Mouse (Mus musculus) neural tube, embryonic 11.5 days (tissue): ENCODE measurements around the gene Nfatc2. TPM values are rescaled to one million over a fixed set of nuclear protein-coding genes. Genes with fewer than 3 reads are reported as not detected.
A peak's percentile ranks its signal among the peaks of the same experiment; 100 is the strongest.

Source experiments
- ATAC-seq: fragments of 200-750 bp; cut with Nextera tagmentation; 2 replicates; pipeline ENCODE4 v1.8.0; 2017; ENCODE audit warnings: moderate number of reproducible peaks, mild to moderate bottlenecking, moderate TSS enrichment, moderate library complexity; ENCODE audit not compliant: insufficient read depth, low FRiP score, low TSS enrichment
- DNase-seq: peaks from one replicate; pipeline ENCODE4 v3.0.0-alpha.2; 2015; ENCODE audit warnings: low spot score
- H3K27ac ChIP-seq: fragments of 300-500 bp; sonication (generic); 2 replicates; pipeline ENCODE4 v1.5.1; 2014; ENCODE audit warnings: low read depth, mild to moderate bottlenecking, low read length
- H3K27me3 ChIP-seq: fragments of 300-500 bp; sonication (generic); 2 replicates; pipeline ENCODE4 v1.6.1; 2014; ENCODE audit warnings: mild to moderate bottlenecking, low read length, mixed read lengths; ENCODE audit not compliant: control insufficient read depth, insufficient read depth
- H3K36me3 ChIP-seq: fragments of 300-500 bp; sonication (generic); 2 replicates; pipeline ENCODE4 v1.6.1; 2014; ENCODE audit warnings: mild to moderate bottlenecking, low read length, moderate library complexity, mixed read lengths; ENCODE audit not compliant: control insufficient read depth, insufficient read depth
- H3K4me1 ChIP-seq: fragments of 300-500 bp; sonication (generic); 2 replicates; pipeline ENCODE4 v1.6.1; 2014; ENCODE audit warnings: low read length, mixed read lengths; ENCODE audit not compliant: control insufficient read depth, insufficient read depth
- H3K4me2 ChIP-seq: fragments of 300-500 bp; sonication (generic); 2 replicates; pipeline ENCODE4 v1.6.1; 2014; ENCODE audit warnings: low read depth, mild to moderate bottlenecking, moderate library complexity
- H3K4me3 ChIP-seq: fragments of 300-500 bp; sonication (generic); 2 replicates; pipeline ENCODE4 v1.5.1; 2014; ENCODE audit warnings: low read depth, low read length
- H3K9ac ChIP-seq: fragments of 300-500 bp; sonication (generic); 2 replicates; pipeline ENCODE4 v1.6.1; 2014; ENCODE audit warnings: mild to moderate bottlenecking, low read length
- H3K9me3 ChIP-seq: fragments of 300-500 bp; sonication (generic); 2 replicates; pipeline ENCODE4 v1.6.1; 2016; ENCODE audit warnings: low read length; ENCODE audit not compliant: control insufficient read depth
- WGBS: fragments of 180-500 bp; shearing (Covaris S2); extraction: QIAGEN DNeasy Blood & Tissue Kit; methylation state at CpG from one replicate; pipeline ENCODE4 v1.1.7; 2014; 5-methylcytosine and 5-hydroxymethylcytosine counted together
- polyA plus RNA-seq: library from polyadenylated mRNA; unstranded; fragments of >200 nt; fragmentation: Nextera tagmentation; extraction: Ambion mirVana; gene quantifications from 2 replicates; pipeline ENCODE4 v1.2.1, GENCODE M21; 2014

The Nfatc2 gene
- polyA plus RNA-seq, 1 experiment from 2014 or later, result 0.93 TPM

- Histone ChIP-seq H3K9me3 (no peaks in the 10 kb centered on the region), H3K9ac (no peak overlapping the region), H3K4me3 (no peak overlapping the region), H3K4me1 (no peaks in the 10 kb centered on the region), H3K27ac (no peak overlapping the region), H3K36me3 (no peaks in the 10 kb centered on the region), H3K27me3 (no peaks in the 10 kb centered on the region), H3K4me2 (no peak overlapping the region)
- 84% methylated on average over 11 of the region's 11 CpGs for WGBS
- ATAC-seq (no peak), DNase-seq (no peak)
These were observed 113.1 kb downstream of the Nfatc2 start for GRCm38 (mm10) chr2:168488158-168488925.

GRCm38 (mm10) chr2:168481121-168481520 lies 120.3 kb downstream of the Nfatc2 start:
- no peak for DNase-seq

GRCm38 (mm10) chr2:168480692-168481091 lies 120.8 kb downstream of the Nfatc2 start:
- Histone ChIP-seq H3K9ac (no peak overlapping the region), H3K9me3 (no peaks in the 10 kb centered on the region), H3K4me1 (no peaks in the 10 kb centered on the region), H3K36me3 (no peaks in the 10 kb centered on the region), H3K27ac (no peak overlapping the region), H3K27me3 (no peaks in the 10 kb centered on the region), H3K4me3 (no peak overlapping the region), H3K4me2 (no peak overlapping the region)
- WGBS, result 87% methylated on average over 6 of the region's 6 CpGs
- DNase-seq (no peak), ATAC-seq (no peak)

More at GRCm38 (mm10) chr2:168481121-168481520, 120.3 kb downstream of the Nfatc2 start:
- 91% methylated on average over 14 of the region's 14 CpGs for WGBS
- no peak for ATAC-seq
- H3K9ac ChIP-seq, result no peak overlapping the region
- H3K9me3 ChIP-seq, result no peaks in the 10 kb centered on the region
- no peaks in the 10 kb centered on the region for H3K27me3 ChIP-seq
- no peak overlapping the region for H3K27ac ChIP-seq
- no peaks in the 10 kb centered on the region for H3K4me1 ChIP-seq
- H3K36me3 ChIP-seq, result no peaks in the 10 kb centered on the region
- no peak overlapping the region for H3K4me3 ChIP-seq
- H3K4me2 ChIP-seq, result no peak overlapping the region

GRCm38 (mm10) chr2:168479930-168480329 lies 121.5 kb downstream of the Nfatc2 start:
- ATAC-seq (no peak), DNase-seq (peak; percentile 28)
- H3K4me2 ChIP-seq, result no peak overlapping the region
- H3K4me1 ChIP-seq, result no peaks in the 10 kb centered on the region
- H3K9ac ChIP-seq, result no peak overlapping the region
- no peaks in the 10 kb centered on the region for H3K36me3 ChIP-seq
- H3K27ac ChIP-seq, result no peak overlapping the region
- no peaks in the 10 kb centered on the region for H3K9me3 ChIP-seq
- H3K27me3 ChIP-seq, result no peaks in the 10 kb centered on the region
- WGBS, result 84% methylated on average over 15 of the region's 15 CpGs
- H3K4me3 ChIP-seq, result no peak overlapping the region

GRCm38 (mm10) chr2:168478431-168478830 lies 123.0 kb downstream of the Nfatc2 start:
- no peak overlapping the region for H3K9ac ChIP-seq
- no peak overlapping the region for H3K27ac ChIP-seq
- H3K4me2 ChIP-seq, result no peak overlapping the region
- H3K27me3 ChIP-seq, result no peaks in the 10 kb centered on the region
- ATAC-seq, result no peak
- no peaks in the 10 kb centered on the region for H3K36me3 ChIP-seq
- H3K4me3 ChIP-seq, result no peak overlapping the region
- no peaks in the 10 kb centered on the region for H3K4me1 ChIP-seq
- DNase-seq, result no peak
- no peaks in the 10 kb centered on the region for H3K9me3 ChIP-seq
- 62% methylated on average over 7 of the region's 7 CpGs for WGBS

GRCm38 (mm10) chr2:168473496-168473895 lies 128.0 kb downstream of the Nfatc2 start:
- H3K9ac ChIP-seq, result no peak overlapping the region
- no peak overlapping the region for H3K27ac ChIP-seq
- no peaks in the 10 kb centered on the region for H3K36me3 ChIP-seq
- ATAC-seq (no peak), DNase-seq (no peak)
- peaks cover 4% of the 10 kb centered on the region; the same call in 1 of the 2 replicates for H3K4me1 ChIP-seq
- H3K4me3 ChIP-seq, result no peak overlapping the region
- 61% methylated on average over 9 of the region's 9 CpGs for WGBS
- H3K9me3 ChIP-seq, result no peaks in the 10 kb centered on the region
- H3K4me2 ChIP-seq, result no peak overlapping the region
- H3K27me3 ChIP-seq, result no peaks in the 10 kb centered on the region

- WGBS, result 6% methylated on average over 16 of the region's 16 CpGs
- Histone ChIP-seq H3K9ac (peak overlapping the region; percentile 41), H3K27ac (no peak overlapping the region), H3K36me3 (no peaks in the 10 kb centered on the region), H3K4me3 (peak overlapping the region; percentile 31), H3K9me3 (no peaks in the 10 kb centered on the region), H3K4me1 (peaks cover 4% of the 10 kb centered on the region; the same call in 1 of the 2 replicates), H3K27me3 (no peaks in the 10 kb centered on the region), H3K4me2 (peak overlapping the region; percentile 44)
- DNase-seq (peak; percentile 72), ATAC-seq (no peak)
These were observed 128.6 kb downstream of the Nfatc2 start for GRCm38 (mm10) chr2:168472899-168473298.

- DNase-seq (peak; percentile 67), ATAC-seq (no peak)
- H3K27me3 ChIP-seq, result no peaks in the 10 kb centered on the region
- H3K9me3 ChIP-seq, result no peaks in the 10 kb centered on the region
- no peak overlapping the region for H3K4me3 ChIP-seq
- no peak overlapping the region for H3K4me2 ChIP-seq
- peaks cover 4% of the 10 kb centered on the region; the same call in 1 of the 2 replicates for H3K4me1 ChIP-seq
- WGBS, result 12% methylated on average over 4 of the region's 4 CpGs
- no peaks in the 10 kb centered on the region for H3K36me3 ChIP-seq
- no peak overlapping the region for H3K27ac ChIP-seq
- no peak overlapping the region for H3K9ac ChIP-seq
These were observed 132.4 kb downstream of the Nfatc2 start for GRCm38 (mm10) chr2:168469032-168469431.

GRCm38 (mm10) chr2:168467166-168467565 lies 134.3 kb downstream of the Nfatc2 start:
- Histone ChIP-seq H3K36me3 (no peaks in the 10 kb centered on the region), H3K9ac (no peak overlapping the region), H3K9me3 (no peaks in the 10 kb centered on the region), H3K4me1 (no peaks in the 10 kb centered on the region), H3K27ac (no peak overlapping the region), H3K27me3 (no peaks in the 10 kb centered on the region), H3K4me2 (no peak overlapping the region), H3K4me3 (no peak overlapping the region)
- ATAC-seq, result no peak
- WGBS, result 81% methylated on average over 5 of the region's 5 CpGs
- no peak for DNase-seq
